Mouse (Mus musculus) thymus, postnatal 0 days (tissue): ENCODE data around the gene Krt34. TPM values are rescaled to one million over a fixed set of nuclear protein-coding genes. Genes with fewer than 3 reads are reported as not detected.

Experiments used
- DNase-seq: peaks from one replicate; pipeline ENCODE4 v3.0.0-alpha.2; 2015; ENCODE audit warnings: low spot score
- polyA plus RNA-seq: library from polyadenylated mRNA; unstranded; fragments of >200 nt; fragmentation: Nextera tagmentation; extraction: Ambion mirVana; gene quantifications from 2 replicates; pipeline ENCODE4 v1.2.1, GENCODE M21; 2015

Gene Krt34
- polyA plus RNA-seq: 0.10 TPM in 1 of 2 replicates, not detected in the other

DNA sequence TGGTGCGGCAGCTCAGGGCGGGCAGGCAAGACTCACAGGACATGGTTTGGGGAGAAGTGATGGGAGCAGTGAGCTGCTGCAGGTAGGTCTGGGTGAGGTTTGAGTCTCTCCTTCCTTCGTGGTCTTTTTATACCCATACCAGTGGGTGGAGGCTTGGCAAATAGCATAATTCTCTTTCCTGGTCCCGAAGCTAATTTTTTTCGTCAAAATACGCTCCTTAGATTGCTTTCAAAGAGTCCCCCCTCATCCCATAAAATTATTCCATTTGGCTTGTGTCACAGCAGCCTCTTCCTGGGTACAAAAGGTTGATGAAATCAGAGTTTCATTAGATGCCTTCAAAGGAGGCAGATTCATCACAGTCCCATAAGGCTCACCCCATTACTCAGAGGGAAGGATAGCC, at the start of gene Krt34:
Krt34 (minus strand) TSS at position 101 of the 400 bp plus-strand sequence.
- DNase-seq: no peak

DNA sequence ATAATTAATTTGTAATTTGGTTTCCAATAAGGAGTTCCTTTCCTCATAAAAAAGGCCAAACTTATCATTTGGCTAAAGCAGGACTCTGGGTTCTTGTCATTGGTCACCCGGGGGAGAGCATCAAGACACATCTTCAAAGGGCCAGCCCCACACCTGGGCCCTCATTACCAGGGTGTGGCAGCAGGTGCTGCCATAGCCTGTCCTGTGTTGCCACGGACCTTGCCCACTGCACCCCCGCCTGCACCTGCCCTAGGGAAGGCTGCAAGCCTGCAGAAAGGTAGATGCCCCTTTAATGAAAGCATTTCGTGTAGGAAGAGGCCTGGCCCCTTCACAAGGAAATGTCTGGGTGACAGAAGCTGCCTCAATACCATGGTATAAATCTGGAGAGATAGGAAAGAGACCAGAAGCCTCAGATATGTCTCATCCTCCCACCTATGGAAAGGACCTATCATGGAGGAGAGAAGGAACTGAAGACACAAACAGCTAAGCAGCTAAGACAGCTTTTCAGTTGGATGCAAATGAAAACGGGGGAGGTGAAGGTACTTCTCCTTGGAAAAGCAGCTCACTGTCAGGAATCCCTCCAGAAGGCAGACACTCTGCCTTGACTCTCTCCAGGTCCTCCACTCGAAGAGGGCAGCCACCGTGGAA, 47.1 kb upstream of the Krt34 start:
- no peak for DNase-seq

DNA sequence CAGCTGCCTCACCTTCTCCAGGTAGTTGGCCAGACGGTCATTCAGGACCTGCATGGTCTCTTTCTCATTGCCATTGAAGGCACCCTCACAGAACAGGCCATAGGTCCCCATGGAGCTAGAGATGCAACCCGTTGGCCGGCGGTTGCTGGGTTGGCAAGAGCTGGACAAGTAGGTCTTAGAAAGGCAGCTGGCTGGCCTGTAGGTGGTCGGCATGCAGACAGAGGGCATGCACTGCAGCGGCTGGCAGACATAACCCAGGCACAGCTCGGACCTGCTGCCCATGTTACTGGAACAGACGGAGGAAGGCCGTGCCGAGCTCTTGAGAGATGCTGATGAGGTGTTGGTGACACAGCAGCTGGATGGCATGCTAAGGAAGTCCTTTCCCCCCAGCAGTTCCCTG, 46.5 kb upstream of the Krt34 start, which contains the start of gene Krt32:
Krt32 (minus strand) TSS at position 366 of the 400 bp plus-strand sequence.
- no peak for DNase-seq

- no peak for DNase-seq
Observed at GRCm38 (mm10) chr11:100073873-100074272, 32.5 kb upstream of the Krt34 start.

GRCm38 (mm10) chr11:100067293-100068036, 26.1 kb upstream of the Krt34 start:
- no peak for DNase-seq

GRCm38 (mm10) chr11:100066236-100067010, 25.1 kb upstream of the Krt34 start:
- no peak for DNase-seq

DNA sequence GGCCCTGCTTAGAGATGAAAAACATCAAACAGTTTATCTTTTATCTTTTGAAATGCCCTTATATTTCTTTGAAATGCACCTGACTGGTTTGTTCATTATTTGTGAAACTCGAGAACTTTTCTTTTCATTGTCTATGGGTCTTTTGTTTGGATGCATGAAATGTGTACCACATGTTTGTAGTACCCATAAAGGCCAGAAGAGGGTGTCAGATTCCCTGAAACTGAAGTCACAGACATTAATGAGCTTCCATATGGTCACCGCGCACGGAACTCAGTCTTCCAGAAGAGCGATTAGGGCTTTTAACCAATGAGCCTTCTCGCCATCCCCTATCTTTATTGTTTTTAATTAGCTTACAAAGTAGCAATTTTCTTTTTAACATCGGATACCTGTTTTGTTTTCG, 17.5 kb upstream of the Krt34 start:
- DNase-seq: no peak

GRCm38 (mm10) chr11:100055686-100056655, 14.6 kb upstream of the Krt34 start:
- no peak for DNase-seq

GRCm38 (mm10) chr11:100050451-100050850, 9.1 kb upstream of the Krt34 start, which contains the start of gene Krt31:
TSS of gene Krt31 (minus strand) at chr11:100050551.
- no peak for DNase-seq

GRCm38 (mm10) chr11:100047193-100047592, 5.8 kb upstream of the Krt34 start:
- no peak for DNase-seq

- DNase-seq: no peak
Observed at GRCm38 (mm10) chr11:100046303-100046866, 5.0 kb upstream of the Krt34 start.

- DNase-seq: no peak
Observed at GRCm38 (mm10) chr11:100029768-100030167, 11.6 kb downstream of the Krt34 start, which contains the start of gene Krt33b. TSS of gene Krt33b (minus strand) at chr11:100029868.

DNA sequence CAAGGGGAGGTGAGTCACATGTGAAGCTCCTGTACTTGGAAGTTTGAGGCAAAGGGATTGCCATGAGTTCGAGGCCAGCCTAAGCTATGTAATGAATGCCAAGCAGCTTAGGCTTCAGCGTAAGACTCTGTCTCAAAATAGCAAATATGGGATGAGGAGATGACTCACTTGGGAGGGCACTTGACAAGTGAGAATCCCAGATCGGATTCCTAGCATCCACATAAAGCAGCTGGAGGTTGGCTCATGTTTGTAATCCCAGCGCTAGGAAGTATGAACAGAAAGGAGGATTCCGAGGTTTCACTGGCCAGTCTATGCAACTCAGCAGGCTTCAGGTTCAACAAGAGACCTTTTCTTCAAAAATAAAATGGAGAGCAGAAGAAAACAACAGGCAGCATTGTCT, 19.9 kb downstream of the Krt34 start:
- no peak for DNase-seq

DNA sequence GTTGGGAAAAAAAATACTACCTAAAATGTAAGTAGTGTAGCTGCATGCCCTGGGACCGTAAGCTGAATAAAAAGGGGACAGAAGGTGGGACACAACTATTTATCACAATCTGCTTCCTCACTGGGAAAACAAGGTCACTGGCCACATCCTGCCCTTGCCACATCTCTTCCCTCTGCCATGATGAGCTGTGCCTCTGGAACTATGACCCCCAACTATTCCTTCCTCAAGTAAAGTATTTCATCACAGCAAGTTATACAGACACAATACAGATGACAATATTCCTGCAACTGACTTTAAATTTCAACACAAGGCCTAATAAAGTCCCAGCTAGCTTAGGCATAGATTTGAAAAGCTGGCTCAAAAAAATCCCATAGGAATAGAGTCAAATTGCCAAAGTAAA, 21.9 kb downstream of the Krt34 start:
- no peak for DNase-seq

DNA sequence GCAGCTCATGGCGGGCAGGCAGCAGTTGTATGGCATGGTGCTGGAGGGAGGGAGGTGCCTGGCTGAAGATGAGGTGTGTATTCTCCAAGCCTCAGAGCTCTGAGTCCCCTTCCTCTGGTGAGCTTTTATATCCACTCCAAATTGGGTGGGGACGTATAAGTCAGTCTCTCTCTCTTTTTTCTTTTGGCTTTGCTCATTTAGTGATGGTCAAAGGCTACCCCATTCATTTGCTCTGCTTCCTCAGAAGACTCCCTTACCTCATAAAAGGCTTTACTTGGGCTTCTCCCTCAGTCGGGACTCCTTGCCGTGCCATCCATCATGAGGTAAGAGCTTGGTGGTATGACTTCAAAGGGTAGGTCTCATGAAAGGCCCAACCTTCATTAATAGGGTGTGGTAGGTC, 25.2 kb downstream of the Krt34 start, which contains the start of gene Krt33a:
Krt33a (minus strand) TSS at position 101 of the 400 bp plus-strand sequence.
- DNase-seq: no peak

DNA sequence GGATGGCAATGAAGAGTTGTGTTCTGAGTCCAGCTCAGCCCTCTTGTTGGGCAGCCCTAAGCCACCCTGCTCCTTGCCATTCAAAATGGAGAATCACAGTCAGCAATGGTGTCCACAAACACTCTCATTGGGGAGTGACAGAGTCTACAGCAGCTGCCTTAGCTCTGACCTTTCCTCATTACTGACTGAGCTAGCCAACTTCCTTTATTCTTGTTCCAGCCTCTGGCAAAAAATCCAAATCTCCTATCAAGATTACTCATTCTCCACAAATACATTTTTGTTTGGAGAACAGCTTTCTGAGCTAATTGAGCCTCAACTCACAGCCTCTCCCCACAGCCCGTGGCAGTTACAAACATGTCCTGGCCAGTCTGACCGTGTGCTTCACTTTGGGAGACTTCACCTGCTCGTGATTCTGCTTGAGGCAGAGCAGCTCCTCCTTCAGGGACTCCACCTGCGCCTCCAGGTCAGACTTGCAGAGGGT, 27.6 kb downstream of the Krt34 start:
- DNase-seq: no peak

DNA sequence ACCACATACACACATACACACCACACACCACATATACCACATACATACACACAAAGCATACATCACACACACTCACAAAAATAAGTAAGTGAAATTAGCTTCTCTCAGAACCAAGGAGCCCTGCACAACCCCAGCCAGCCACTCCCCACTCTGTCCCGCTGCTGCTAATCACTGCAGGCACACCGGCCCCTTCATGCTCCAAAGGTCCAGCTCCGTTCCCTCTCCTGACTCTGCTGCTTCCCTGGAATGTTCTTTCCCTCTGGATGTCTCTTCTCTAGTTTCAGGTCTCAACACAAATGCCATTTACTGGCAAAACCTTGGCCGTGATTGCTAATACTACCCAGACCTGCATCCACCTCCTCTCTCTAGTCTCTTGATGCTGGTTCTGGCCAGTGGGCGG, 30.7 kb downstream of the Krt34 start:
- DNase-seq: no peak

GRCm38 (mm10) chr11:100008336-100008735, 33.0 kb downstream of the Krt34 start:
- DNase-seq: no peak

DNA sequence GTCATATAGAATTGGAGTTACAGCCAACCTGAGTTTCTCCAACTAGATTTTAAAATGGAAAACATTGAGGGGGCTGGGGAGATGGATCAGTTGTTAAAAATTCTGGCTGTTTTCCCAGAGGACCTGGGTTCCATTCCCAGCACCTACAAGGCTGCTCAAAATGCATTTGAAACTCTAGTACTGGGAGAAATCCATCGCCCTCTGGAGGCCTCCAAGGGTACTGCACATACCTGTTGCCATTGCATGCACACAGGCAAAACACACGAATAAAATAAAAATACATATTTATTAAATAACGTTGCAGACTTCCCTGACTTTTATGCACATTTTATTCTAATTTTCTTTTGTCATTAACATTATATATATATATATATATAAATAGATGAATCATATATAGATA, 34.7 kb downstream of the Krt34 start:
- DNase-seq: peak; percentile 6

GRCm38 (mm10) chr11:100005905-100006304, 35.4 kb downstream of the Krt34 start:
- no peak for DNase-seq
